Mouse (Mus musculus) ovary, postnatal 14 days (tissue): ENCODE results near the gene Cfap36.

Source experiments
- DNase-seq: peaks from one replicate; pipeline ENCODE4 v3.0.0; 2022; ENCODE audit warnings: low spot score

Gene Cfap36

GRCm38 (mm10) chr11:29180657-29181056 lies 66.6 kb downstream of the Cfap36 start:
- DNase-seq, result no peak

GRCm38 (mm10) chr11:29179319-29179718 lies 67.9 kb downstream of the Cfap36 start:
- DNase-seq, result no peak

DNA sequence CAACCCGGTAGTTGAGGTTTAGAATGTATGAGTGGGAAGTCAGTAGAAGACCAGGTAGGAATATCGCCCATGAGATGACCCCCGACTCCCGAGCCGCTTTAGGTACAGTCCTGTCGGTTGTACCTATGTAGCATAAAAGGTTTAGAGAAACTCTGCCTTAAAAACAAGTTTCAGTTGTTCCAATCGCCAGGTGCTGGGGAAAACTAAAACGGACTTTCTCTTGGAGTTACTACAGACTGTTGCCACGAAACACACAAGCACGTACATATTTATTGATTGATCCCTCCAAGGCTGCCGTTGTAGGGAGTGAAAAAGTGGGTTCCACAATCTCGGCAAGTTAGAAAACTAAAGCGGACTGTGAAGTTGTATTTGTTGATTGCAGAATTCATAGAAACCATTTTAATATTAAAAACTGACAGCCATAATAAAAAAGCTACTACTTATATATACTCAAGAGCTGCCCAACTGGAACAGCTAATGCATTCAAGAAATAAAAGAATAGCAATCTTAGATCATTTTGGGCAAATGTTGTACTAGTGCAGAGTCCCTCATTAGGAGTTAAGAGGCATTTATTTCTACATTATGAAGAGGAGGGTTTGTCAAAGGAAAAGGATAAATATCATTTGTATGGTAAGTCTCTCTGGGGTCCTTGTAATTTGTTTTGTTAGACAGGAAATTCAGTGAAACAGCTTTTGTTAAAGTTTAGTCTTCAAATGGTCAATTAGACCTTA lies 73.3 kb downstream of the Cfap36 start:
- DNase-seq, result peak; percentile 2

DNA sequence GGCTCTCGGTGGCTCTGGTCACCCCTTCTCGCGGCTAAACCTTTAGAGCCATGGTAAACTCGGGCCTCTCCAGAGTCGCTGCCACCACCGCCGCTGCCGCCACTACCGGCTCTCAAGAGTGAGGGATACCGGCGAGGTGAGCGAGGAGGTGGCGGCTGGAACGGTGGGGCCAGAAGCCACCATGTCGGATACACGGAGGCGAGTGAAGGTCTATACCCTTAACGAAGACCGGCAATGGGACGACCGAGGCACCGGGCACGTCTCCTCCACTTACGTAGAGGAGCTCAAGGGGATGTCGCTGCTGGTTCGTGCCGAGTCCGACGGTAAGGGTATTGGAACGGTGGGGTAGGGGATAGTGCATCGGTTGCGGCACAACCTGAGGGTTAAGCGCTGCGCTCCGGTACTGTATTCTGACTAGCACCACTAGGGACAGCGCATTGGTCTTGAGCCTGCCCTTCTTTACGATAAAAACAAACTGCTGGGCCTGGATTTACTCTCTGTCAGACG lies 74.0 kb downstream of the Cfap36 start:
- DNase-seq, result peak; percentile 45

DNA sequence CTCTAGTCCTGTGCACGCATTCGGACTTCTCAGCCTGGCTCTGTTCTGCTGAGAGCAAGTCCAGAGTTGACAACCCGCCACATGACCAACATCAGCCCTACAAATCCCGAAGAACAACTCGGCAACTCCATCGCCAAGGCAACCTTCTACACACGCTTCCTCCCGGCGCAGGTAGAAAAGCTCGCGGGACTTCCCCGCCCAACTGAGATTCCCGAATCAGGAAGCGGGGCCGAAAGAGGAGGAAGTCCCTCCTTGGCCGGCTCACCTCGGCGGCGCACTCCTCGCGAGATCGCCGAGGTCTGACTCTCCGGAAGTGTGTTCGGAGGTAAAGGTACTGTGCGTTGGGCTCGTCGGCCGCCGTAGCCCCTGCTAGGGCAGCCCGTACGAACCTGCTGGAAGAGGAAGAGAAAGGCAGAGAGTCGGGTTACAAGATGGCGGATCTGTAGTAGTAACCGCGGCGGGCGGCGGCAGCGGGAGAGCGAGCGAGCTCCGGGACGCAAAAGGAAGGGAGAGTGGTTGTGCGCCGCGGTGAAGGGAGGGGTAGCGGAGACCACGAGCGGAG lies 74.6 kb downstream of the Cfap36 start, which contains the start of gene Ppp4r3b:
Ppp4r3b (plus strand) TSS at position 328 of the 562 bp plus-strand sequence.
- peak; percentile 92 for DNase-seq

DNA sequence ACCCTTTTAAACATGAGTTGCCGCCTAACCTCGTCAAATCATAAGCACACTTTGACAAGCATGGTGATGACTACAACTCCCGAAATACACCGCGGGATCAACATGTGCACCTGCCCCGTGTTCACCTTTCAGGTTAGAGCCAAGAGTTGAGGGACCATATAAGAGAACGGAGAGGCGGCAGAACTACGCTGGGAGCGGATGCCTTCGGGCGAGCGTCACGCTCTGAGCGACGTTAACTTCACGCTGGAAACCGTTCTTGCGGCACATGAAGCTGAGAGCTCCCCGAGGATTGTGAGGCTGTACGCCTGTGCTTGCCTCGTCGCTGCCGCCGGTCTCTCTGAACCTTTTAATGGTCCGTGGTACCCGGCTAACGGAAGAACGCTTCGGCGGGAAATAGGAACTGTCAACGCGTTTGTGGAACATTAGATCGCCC lies 75.2 kb downstream of the Cfap36 start:
- peak; percentile 12 for DNase-seq
